In genomic region chr6:94613235-94613895, GRCm38 (mm10) we compare ENCODE assay signal across 19 mouse cellular contexts.
DNase-seq lines count a peak whose midpoint lies in the region; ATAC-seq and TF ChIP-seq lines count a peak whose summit lies in the region.
"Had no signal": no experiment of that assay in that cellular context is flagged by ENCODE, and none has a peak within 500 bp of the region (broad histone marks: within the 10 kb centered on the region; RNA-seq: fewer than 3 reads in every experiment).

No protein-coding gene starts in this region.

- H3K27ac ChIP-seq in gastrocnemius, adult 2 months, result peak overlapping the region; percentile 58
- H3K27ac ChIP-seq in kidney, adult 2 months (ENCODE audit: insufficient read depth, low read depth, low read length), result peak overlapping the region; percentile 84
- no peak overlapping the region for H3K27ac ChIP-seq in heart, embryonic 12.5 days (ENCODE audit: poor library complexity, severe bottlenecking)
- H3K27ac ChIP-seq: hindbrain, embryonic 10.5 days; limb, embryonic 15.5 days; liver, embryonic 15.5 days had no signal

- DNase-seq in gastrocnemius, adult 2 months, result no peak
- DNase-seq in gastrocnemius, adult 18-20 months (ENCODE audit: low spot score), result no peak
- peak; percentile 65 for DNase-seq in Patski (ENCODE audit: low read depth, low spot score)
- DNase-seq in kidney, adult 2 months, result peak; percentile 76
- DNase-seq in kidney, postnatal 14 days, result peak; percentile 43
- DNase-seq: adrenal gland, adult 2 months; cerebellum, postnatal 10 days; layer of hippocampus, postnatal 36 days; retina, postnatal 1 day; right cerebral cortex, postnatal 4 days had no signal

- POLR2A ChIA-PET in Patski (lab: Charles Lee), result interaction anchor here (0.9 kb wide), 1 partner anchor 8 kb away, joined by 3 read pairs; no protein-coding TSS in a partner anchor

- no peaks in the 10 kb centered on the region for H3K9me3 ChIP-seq in heart, embryonic 12.5 days (replicated peaks)
- H3K9me3 ChIP-seq: hindbrain, embryonic 10.5 days; limb, embryonic 15.5 days; liver, embryonic 15.5 days; megakaryocyte, embryonic 14.5 days had no signal

- 43% methylated on average over 6 of the region's 6 CpGs for WGBS in kidney, adult 2 months
- WGBS in heart, embryonic 12.5 days, result 80% methylated on average over 6 of the region's 6 CpGs

- TF ChIP-seq POLR2A in kidney, adult 2 months (IDR thresholded peaks at IDR 0.05; ENCODE audit: low read depth, low read length), result no peak

- in situ Hi-C loops in Patski (cut with MboI; ENCODE audit: low pct_unique_long_range_greater_than_20kb), result no loop called here

- H3K36me3 ChIP-seq in kidney, adult 2 months (ENCODE audit: control insufficient read depth, insufficient read depth, low read length), result no peaks in the 10 kb centered on the region
- H3K36me3 ChIP-seq in heart, embryonic 12.5 days, result peaks cover 87% of the 10 kb centered on the region

- no peak overlapping the region for H3K4me3 ChIP-seq in gastrocnemius, adult 2 months
- H3K4me3 ChIP-seq in kidney, adult 2 months (ENCODE audit: insufficient read depth, low read depth, low read length), result no peak overlapping the region
- H3K4me3 ChIP-seq in heart, embryonic 12.5 days, result no peak overlapping the region
- H3K4me3 ChIP-seq: hindbrain, embryonic 10.5 days; limb, embryonic 15.5 days; liver, embryonic 15.5 days; megakaryocyte, embryonic 14.5 days had no signal

- peaks cover 22% of the 10 kb centered on the region; the same call in 1 of the 2 replicates for H3K4me1 ChIP-seq in kidney, adult 2 months (ENCODE audit: control insufficient read depth, insufficient read depth, low read length)
- peaks cover 14% of the 10 kb centered on the region; the same call in 1 of the 2 replicates for H3K4me1 ChIP-seq in heart, embryonic 12.5 days (replicated peaks)
- H3K4me1 ChIP-seq: liver, embryonic 15.5 days had no signal

- no peaks in the 10 kb centered on the region for H3K27me3 ChIP-seq in Patski
- no peaks in the 10 kb centered on the region for H3K27me3 ChIP-seq in kidney, adult 2 months (replicated peaks; ENCODE audit: control insufficient read depth, insufficient read depth, low read length)
- H3K27me3 ChIP-seq in heart, embryonic 12.5 days (replicated peaks), result no peaks in the 10 kb centered on the region
- H3K27me3 ChIP-seq: limb, embryonic 15.5 days; liver, embryonic 15.5 days had no signal

- no peak for TF ChIP-seq CTCF in gastrocnemius, adult 2 months (IDR thresholded peaks at IDR 0.05)
- no peak for TF ChIP-seq CTCF in Patski (IDR thresholded peaks at IDR 0.05)
- TF ChIP-seq CTCF in kidney, adult 2 months (conservative IDR thresholded peaks at IDR 0.05; ENCODE audit: insufficient read depth, insufficient read length, low read depth, low read length), result no peak

- intact Hi-C loops in gastrocnemius, adult 2 months (cut with DNase I), result no loop called here

- peak; percentile 72 for ATAC-seq in Patski
- ATAC-seq in megakaryocyte progenitor cell, adult 5-6 weeks (replicated peaks; ENCODE audit: poor library complexity), result no peak
- no peak for ATAC-seq in cerebellum, adult (ENCODE audit: insufficient number of reproducible peaks, low FRiP score, low TSS enrichment)
- ATAC-seq in heart, embryonic 12.5 days (ENCODE audit: insufficient number of reproducible peaks, low FRiP score), result no peak
- ATAC-seq: lung, postnatal 0 days; midbrain, embryonic 16.5 days had no signal

- H3K4me2 ChIP-seq in heart, embryonic 12.5 days, result no peak overlapping the region
- H3K4me2 ChIP-seq: limb, embryonic 15.5 days; liver, embryonic 15.5 days had no signal

- CTCF ChIA-PET in Patski (lab: Charles Lee), result interaction anchor here (2.3 kb wide), 1 partner anchor 16 kb away, joined by 5 read pairs; no protein-coding TSS in a partner anchor

- H3K9ac ChIP-seq in heart, embryonic 12.5 days, result no peak overlapping the region
- H3K9ac ChIP-seq: limb, embryonic 15.5 days; liver, embryonic 15.5 days had no signal

Comparison
In these comparisons a context has a peak if more than half of its experiments do, and no peak if none do; other contexts are left out.
1. DNase-seq: peak in Patski (single experiment), kidney, adult 2 months (single experiment) and kidney, postnatal 14 days (single experiment); none in gastrocnemius, adult 2 months (single experiment) and gastrocnemius, adult 18-20 months (single experiment).